Mouse (Mus musculus) limb, embryonic 10.5 days (tissue): ENCODE measurements around the gene 4933405L10Rik. TPM values are rescaled to one million over a fixed set of nuclear protein-coding genes. Genes with fewer than 3 reads are reported as not detected.

Source experiments
- DNase-seq: peaks from one replicate; pipeline ENCODE4 v3.0.0-alpha.2; 2017; ENCODE audit warnings: low spot score
- H3K27ac ChIP-seq: fragments of 300-500 bp; sonication (generic); 2 replicates; pipeline ENCODE4 v1.5.1; 2016; ENCODE audit warnings: mild to moderate bottlenecking
- H3K27me3 ChIP-seq: fragments of 300-500 bp; sonication (generic); 2 replicates; pipeline ENCODE4 v1.6.1; 2016; ENCODE audit warnings: low read depth, mild to moderate bottlenecking; ENCODE audit not compliant: poor library complexity, severe bottlenecking
- H3K36me3 ChIP-seq: fragments of 300-500 bp; sonication (generic); 2 replicates; pipeline ENCODE4 v1.6.1; 2016; ENCODE audit warnings: mild to moderate bottlenecking, moderate library complexity
- H3K4me1 ChIP-seq: fragments of 300-500 bp; sonication (generic); 2 replicates; pipeline ENCODE4 v1.6.1; 2016
- H3K4me3 ChIP-seq: fragments of 300-500 bp; sonication (generic); 2 replicates; pipeline ENCODE4 v1.5.1; 2016; ENCODE audit warnings: mild to moderate bottlenecking, moderate library complexity
- H3K9me3 ChIP-seq: fragments of 300-500 bp; sonication (generic); replicated peaks from 2 replicates; pipeline ENCODE4 v1.6.1; 2016; ENCODE audit warnings: mild to moderate bottlenecking
- WGBS: fragments of 180-500 bp; shearing (Covaris S2); methylation state at CpG from one replicate; pipeline ENCODE4 v1.1.7; 2016; 5-methylcytosine and 5-hydroxymethylcytosine counted together
- polyA plus RNA-seq: library from polyadenylated mRNA; unstranded; fragments of >200 nt; fragmentation: Nextera tagmentation; extraction: Ambion mirVana; gene quantifications from 2 replicates; pipeline ENCODE4 v1.2.1, GENCODE M21; 2016

The 4933405L10Rik gene
- polyA plus RNA-seq, 1 experiment from 2014 or later, result not detected

- no peaks in the 10 kb centered on the region for H3K27me3 ChIP-seq
- no peak for DNase-seq
- no peak overlapping the region for H3K4me3 ChIP-seq
- H3K36me3 ChIP-seq, result peaks cover 40% of the 10 kb centered on the region
- no peak overlapping the region for H3K27ac ChIP-seq
- WGBS, result 92% methylated on average over 6 of the region's 6 CpGs
- no peaks in the 10 kb centered on the region for H3K9me3 ChIP-seq
- peaks cover 39% of the 10 kb centered on the region for H3K4me1 ChIP-seq
Measured at GRCm38 (mm10) chr8:105704955-105705354, 2.5 kb upstream of the 4933405L10Rik start.

GRCm38 (mm10) chr8:105706426-105706825 is 1.0 kb upstream of the 4933405L10Rik start:
- 84% methylated on average over 12 of the region's 12 CpGs for WGBS
- H3K27me3 ChIP-seq, result no peaks in the 10 kb centered on the region
- no peak for DNase-seq
- H3K4me3 ChIP-seq, result peak overlapping the region; percentile 83
- no peaks in the 10 kb centered on the region for H3K9me3 ChIP-seq
- H3K36me3 ChIP-seq, result peaks cover 40% of the 10 kb centered on the region
- no peak overlapping the region for H3K27ac ChIP-seq
- H3K4me1 ChIP-seq, result peaks cover 33% of the 10 kb centered on the region

- no peaks in the 10 kb centered on the region for H3K27me3 ChIP-seq
- DNase-seq, result no peak
- H3K9me3 ChIP-seq, result no peaks in the 10 kb centered on the region
- H3K4me1 ChIP-seq, result peaks cover 18% of the 10 kb centered on the region
- H3K4me3 ChIP-seq, result no peak overlapping the region
- H3K36me3 ChIP-seq, result peaks cover 23% of the 10 kb centered on the region
- 91% methylated on average over 8 of the region's 8 CpGs for WGBS
- no peak overlapping the region; the same call in 1 of the 2 replicates for H3K27ac ChIP-seq
Measured at GRCm38 (mm10) chr8:105708675-105709074, 1.2 kb downstream of the 4933405L10Rik start.

- WGBS, result 77% methylated on average over 14 of the region's 14 CpGs
- Histone ChIP-seq H3K4me3 (no peak overlapping the region), H3K4me1 (peaks cover 19% of the 10 kb centered on the region), H3K36me3 (peaks cover 17% of the 10 kb centered on the region), H3K27ac (no peak overlapping the region), H3K9me3 (no peaks in the 10 kb centered on the region), H3K27me3 (no peaks in the 10 kb centered on the region)
- no peak for DNase-seq
Measured at GRCm38 (mm10) chr8:105709317-105709716, 1.9 kb downstream of the 4933405L10Rik start.

GRCm38 (mm10) chr8:105712286-105712685 is 4.8 kb downstream of the 4933405L10Rik start:
- DNase-seq, result no peak
- Histone ChIP-seq H3K27ac (no peak overlapping the region), H3K4me1 (peaks cover 9% of the 10 kb centered on the region; the same call in 1 of the 2 replicates), H3K36me3 (peaks cover 21% of the 10 kb centered on the region), H3K4me3 (no peak overlapping the region), H3K27me3 (no peaks in the 10 kb centered on the region), H3K9me3 (no peaks in the 10 kb centered on the region)
- 90% methylated on average over 3 of the region's 3 CpGs for WGBS

- Histone ChIP-seq H3K9me3 (no peaks in the 10 kb centered on the region), H3K4me1 (0 out of 2 replicates have a peak, but pooled peaks cover 4% of the 10 kb centered on the region), H3K36me3 (peaks cover 25% of the 10 kb centered on the region), H3K27me3 (no peaks in the 10 kb centered on the region), H3K27ac (no peak overlapping the region), H3K4me3 (no peak overlapping the region)
- DNase-seq, result peak; percentile 92
- WGBS, result 4% methylated on average over 3 of the region's 3 CpGs
Measured at GRCm38 (mm10) chr8:105714139-105714538, 6.7 kb downstream of the 4933405L10Rik start.

GRCm38 (mm10) chr8:105715042-105715441 is 7.6 kb downstream of the 4933405L10Rik start:
- WGBS, result 90% methylated on average over 6 of the region's 6 CpGs
- Histone ChIP-seq H3K27ac (no peak overlapping the region), H3K27me3 (no peaks in the 10 kb centered on the region), H3K4me1 (0 out of 2 replicates have a peak, but pooled peaks cover 4% of the 10 kb centered on the region), H3K4me3 (no peak overlapping the region), H3K36me3 (peaks cover 30% of the 10 kb centered on the region), H3K9me3 (no peaks in the 10 kb centered on the region)
- no peak for DNase-seq

GRCm38 (mm10) chr8:105716302-105716945 is 9.0 kb downstream of the 4933405L10Rik start:
- Histone ChIP-seq H3K27ac (no peak overlapping the region), H3K4me3 (no peak overlapping the region), H3K27me3 (no peaks in the 10 kb centered on the region), H3K9me3 (no peaks in the 10 kb centered on the region), H3K36me3 (peaks cover 36% of the 10 kb centered on the region), H3K4me1 (0 out of 2 replicates have a peak, but pooled peaks cover 4% of the 10 kb centered on the region)
- WGBS, result 91% methylated on average over 15 of the region's 15 CpGs
- no peak for DNase-seq

- no peaks in the 10 kb centered on the region for H3K27me3 ChIP-seq
- H3K27ac ChIP-seq, result no peak overlapping the region
- 0 out of 2 replicates have a peak, but pooled peaks cover under 1% of the 10 kb centered on the region for H3K4me1 ChIP-seq
- WGBS, result 86% methylated on average over 4 of the region's 4 CpGs
- DNase-seq, result no peak
- peaks cover 53% of the 10 kb centered on the region for H3K36me3 ChIP-seq
- no peak overlapping the region for H3K4me3 ChIP-seq
- H3K9me3 ChIP-seq, result no peaks in the 10 kb centered on the region
Measured at GRCm38 (mm10) chr8:105719637-105720036, 12.2 kb downstream of the 4933405L10Rik start.

GRCm38 (mm10) chr8:105722861-105723260 is 15.4 kb downstream of the 4933405L10Rik start:
- H3K27me3 ChIP-seq, result no peaks in the 10 kb centered on the region
- H3K4me1 ChIP-seq, result no peaks in the 10 kb centered on the region
- WGBS, result 97% methylated on average over 9 of the region's 9 CpGs
- no peak for DNase-seq
- H3K27ac ChIP-seq, result no peak overlapping the region
- no peaks in the 10 kb centered on the region for H3K9me3 ChIP-seq
- H3K36me3 ChIP-seq, result peaks cover 53% of the 10 kb centered on the region
- H3K4me3 ChIP-seq, result no peak overlapping the region

GRCm38 (mm10) chr8:105725726-105726125 is 18.3 kb downstream of the 4933405L10Rik start:
- peaks cover 52% of the 10 kb centered on the region for H3K36me3 ChIP-seq
- H3K9me3 ChIP-seq, result no peaks in the 10 kb centered on the region
- no peak overlapping the region for H3K27ac ChIP-seq
- no peaks in the 10 kb centered on the region for H3K4me1 ChIP-seq
- WGBS, result 81% methylated on average over 5 of the region's 5 CpGs
- H3K4me3 ChIP-seq, result no peak overlapping the region
- no peak for DNase-seq
- no peaks in the 10 kb centered on the region for H3K27me3 ChIP-seq

- no peak for DNase-seq
- WGBS, result 83% methylated on average over 18 of the region's 18 CpGs
- Histone ChIP-seq H3K36me3 (peaks cover 47% of the 10 kb centered on the region), H3K4me3 (no peak overlapping the region), H3K27me3 (no peaks in the 10 kb centered on the region), H3K27ac (0 out of 2 replicates have a peak overlapping the region, but pooled peaks have one; percentile 14), H3K9me3 (no peaks in the 10 kb centered on the region), H3K4me1 (no peaks in the 10 kb centered on the region)
Measured at GRCm38 (mm10) chr8:105727397-105728124, 20.1 kb downstream of the 4933405L10Rik start.

GRCm38 (mm10) chr8:105732186-105732585 is 24.7 kb downstream of the 4933405L10Rik start:
- no peaks in the 10 kb centered on the region for H3K4me1 ChIP-seq
- WGBS, result 93% methylated on average over 5 of the region's 5 CpGs

More at GRCm38 (mm10) chr8:105732186-105732585, 24.7 kb downstream of the 4933405L10Rik start:
- H3K27ac ChIP-seq, result no peak overlapping the region
- H3K9me3 ChIP-seq, result no peaks in the 10 kb centered on the region
- no peaks in the 10 kb centered on the region for H3K27me3 ChIP-seq
- no peak overlapping the region for H3K4me3 ChIP-seq
- peaks cover 14% of the 10 kb centered on the region for H3K36me3 ChIP-seq
- no peak for DNase-seq
